Mouse (Mus musculus): ENCODE data around the gene Mrps33. TPM values are rescaled to one million over a fixed set of nuclear protein-coding genes. Genes with fewer than 3 reads are reported as not detected.

Gene Mrps33
- polyA plus RNA-seq, 1 experiment from 2014 or later, result 231 TPM

DNA sequence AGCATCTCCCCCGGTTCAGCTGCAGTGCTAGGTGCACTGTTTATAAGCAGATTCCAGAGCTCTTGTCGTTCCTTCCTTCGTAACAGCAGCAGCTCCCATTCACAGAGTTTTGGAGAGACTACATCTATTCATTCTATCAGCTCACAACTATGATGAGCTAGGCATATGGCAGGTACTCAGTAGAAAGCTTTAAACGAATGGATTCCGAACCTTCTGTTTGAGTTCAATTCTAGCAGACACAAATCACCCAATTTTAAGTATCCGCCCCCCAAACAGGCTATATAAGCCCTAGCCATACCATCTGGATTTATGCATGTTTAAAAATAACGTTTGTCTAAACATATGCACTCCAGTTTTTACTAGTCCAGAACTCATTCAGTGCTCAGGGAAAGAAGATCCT, 9.8 kb downstream of the Mrps33 start:
- no peak for ATAC-seq (ENCODE audit: low FRiP score, low read depth)
- Histone ChIP-seq H3K36me3 (peaks cover 33% of the 10 kb centered on the region), H3K9me3 (0 out of 2 replicates have a peak, but pooled peaks cover 5% of the 10 kb centered on the region), H3K27ac (replicated peaks) (no peak overlapping the region), H3K27me3 (no peaks in the 10 kb centered on the region), H3K4me3 (no peak overlapping the region), H3K4me1 (0 out of 2 replicates have a peak, but pooled peaks cover under 1% of the 10 kb centered on the region), H3K4me2 (replicated peaks) (no peak overlapping the region), H3K9ac (replicated peaks) (no peak overlapping the region)
- WGBS, result 94% methylated on average over 7 of the region's 7 CpGs

DNA sequence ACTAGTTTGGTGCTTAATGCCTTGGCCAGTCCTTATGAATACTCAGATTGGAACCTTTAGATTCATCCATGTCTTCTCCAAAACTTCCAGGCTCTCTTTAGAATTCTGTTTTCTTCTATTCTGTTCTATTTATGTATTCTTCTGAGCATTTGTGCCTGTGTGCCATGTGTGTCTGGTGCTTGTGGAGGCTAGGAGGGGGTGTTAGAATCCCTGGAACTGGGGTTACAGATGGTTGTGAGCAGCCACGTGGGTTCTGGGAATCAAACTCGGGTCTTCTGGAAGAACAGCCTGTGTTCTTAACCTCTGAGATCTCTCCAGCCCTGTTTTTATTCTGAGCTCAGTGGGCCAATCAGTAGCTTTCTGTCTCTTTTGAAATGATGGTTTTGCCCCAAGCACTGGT, 13.7 kb downstream of the Mrps33 start:
- Histone ChIP-seq H3K4me3 (no peak overlapping the region), H3K36me3 (peaks cover 17% of the 10 kb centered on the region), H3K4me1 (no peaks in the 10 kb centered on the region), H3K27me3 (no peaks in the 10 kb centered on the region), H3K27ac (replicated peaks) (no peak overlapping the region), H3K9me3 (0 out of 2 replicates have a peak, but pooled peaks cover 5% of the 10 kb centered on the region), H3K4me2 (replicated peaks) (no peak overlapping the region), H3K9ac (replicated peaks) (no peak overlapping the region)
- WGBS, result 76% methylated on average over 2 of the region's 2 CpGs
- no peak for ATAC-seq (ENCODE audit: low FRiP score, low read depth)

DNA sequence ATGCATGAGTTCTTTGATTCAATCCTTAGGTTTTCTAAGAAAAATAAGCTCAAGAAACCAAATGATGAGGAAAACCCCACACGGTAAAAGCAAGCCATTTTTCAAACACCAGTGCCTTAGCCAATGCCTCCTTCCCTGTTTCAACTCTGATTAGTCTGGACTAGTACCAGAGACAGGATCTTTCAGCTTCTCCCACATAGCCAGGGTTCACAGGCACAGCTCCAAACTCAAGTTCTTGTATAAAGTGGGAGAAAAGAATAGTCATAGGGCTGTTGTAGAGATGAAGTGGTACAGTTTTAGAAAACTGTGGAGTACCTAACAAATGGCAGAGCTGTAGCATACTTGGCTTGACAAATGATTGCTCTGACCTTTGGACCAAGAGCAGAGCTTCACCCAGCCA, 14.6 kb downstream of the Mrps33 start:
- H3K27me3 ChIP-seq, result no peaks in the 10 kb centered on the region
- no peak overlapping the region for H3K4me3 ChIP-seq
- no peaks in the 10 kb centered on the region for H3K4me1 ChIP-seq
- H3K27ac ChIP-seq (replicated peaks), result no peak overlapping the region
- H3K9ac ChIP-seq (replicated peaks), result no peak overlapping the region
- H3K9me3 ChIP-seq, result 0 out of 2 replicates have a peak, but pooled peaks cover 5% of the 10 kb centered on the region
- 85% methylated on average over 1 of the region's 1 CpGs for WGBS
- H3K36me3 ChIP-seq, result peaks cover 14% of the 10 kb centered on the region
- no peak for ATAC-seq (ENCODE audit: low FRiP score, low read depth)
- H3K4me2 ChIP-seq (replicated peaks), result no peak overlapping the region

DNA sequence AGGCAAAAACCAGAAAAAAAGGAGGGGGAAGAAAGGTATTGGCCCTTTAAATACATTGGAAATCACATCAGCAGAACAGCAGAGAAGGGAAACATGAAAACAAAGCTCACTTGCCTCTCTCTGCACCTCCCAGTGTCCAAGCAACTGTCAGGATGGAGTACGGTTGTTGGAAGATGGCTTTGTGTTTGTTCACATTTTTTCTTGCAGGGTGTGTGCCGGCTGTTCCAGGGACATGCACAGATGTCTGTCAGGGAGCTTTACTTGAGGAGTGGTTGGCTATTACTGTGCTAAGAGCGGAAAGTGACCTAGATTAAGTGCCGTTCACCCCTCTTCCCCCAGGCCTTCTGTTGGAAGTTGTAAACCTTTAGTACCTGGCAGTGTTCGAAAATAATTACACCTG, 19.0 kb downstream of the Mrps33 start:
- no peaks in the 10 kb centered on the region for H3K9me3 ChIP-seq
- H3K27me3 ChIP-seq, result no peaks in the 10 kb centered on the region
- H3K36me3 ChIP-seq, result no peaks in the 10 kb centered on the region
- no peak overlapping the region for H3K4me3 ChIP-seq
- ATAC-seq (ENCODE audit: low FRiP score, low read depth), result no peak
- H3K4me1 ChIP-seq, result peaks cover 7% of the 10 kb centered on the region
- H3K9ac ChIP-seq (replicated peaks), result no peak overlapping the region
- WGBS, result 72% methylated on average over 5 of the region's 5 CpGs
- H3K27ac ChIP-seq (replicated peaks), result no peak overlapping the region
- no peak overlapping the region for H3K4me2 ChIP-seq (replicated peaks)

DNA sequence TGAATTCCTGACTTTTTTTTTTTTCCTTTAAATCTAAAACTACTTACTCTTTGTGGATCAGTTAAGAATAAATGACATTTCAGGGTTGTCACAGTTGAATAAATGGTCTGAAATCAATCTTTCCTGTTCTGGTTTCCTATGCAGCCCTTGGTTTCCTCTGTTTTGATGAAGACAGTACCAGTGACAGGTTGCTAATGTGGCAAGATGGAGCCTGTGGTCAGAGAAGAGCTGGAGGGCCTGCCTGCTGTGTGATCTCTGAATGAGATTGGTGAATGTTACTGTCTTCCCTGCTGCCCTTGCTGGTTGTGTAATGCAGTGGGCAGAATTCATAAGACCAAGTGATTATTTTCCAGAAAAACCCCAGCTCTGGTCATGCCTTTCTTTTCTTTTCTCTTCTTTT, 22.4 kb downstream of the Mrps33 start:
- no peak overlapping the region for H3K9ac ChIP-seq (replicated peaks)
- ATAC-seq (ENCODE audit: low FRiP score, low read depth), result no peak
- no peak overlapping the region for H3K27ac ChIP-seq (replicated peaks)
- peaks cover 4% of the 10 kb centered on the region; the same call in 1 of the 2 replicates for H3K27me3 ChIP-seq
- no peak overlapping the region for H3K4me3 ChIP-seq
- H3K4me1 ChIP-seq, result peaks cover 7% of the 10 kb centered on the region
- no peaks in the 10 kb centered on the region for H3K36me3 ChIP-seq
- no peak overlapping the region for H3K4me2 ChIP-seq (replicated peaks)
- no peaks in the 10 kb centered on the region for H3K9me3 ChIP-seq

DNA sequence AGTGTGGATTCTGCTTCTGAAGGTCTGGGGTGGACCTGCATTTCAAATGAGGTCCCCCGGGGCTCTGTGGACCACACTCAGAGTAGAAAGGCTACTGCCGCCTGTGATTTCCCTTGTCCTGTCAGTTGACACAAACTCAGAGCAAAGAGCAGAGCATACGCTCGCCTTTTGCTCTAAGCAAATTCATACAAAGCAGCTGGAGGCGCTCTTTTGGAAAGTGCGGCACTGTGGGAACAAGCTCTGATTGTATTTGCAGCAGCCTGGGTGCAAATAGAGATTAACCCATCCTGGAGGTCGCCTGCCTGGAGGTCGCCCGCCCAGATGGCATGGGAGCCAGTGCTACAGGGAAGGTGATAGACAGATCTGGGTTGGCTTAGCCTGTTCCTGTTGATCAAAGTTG, 23.0 kb downstream of the Mrps33 start:
- Histone ChIP-seq H3K4me2 (replicated peaks) (0 out of 2 replicates have a peak overlapping the region, but pooled peaks have one; percentile 12), H3K36me3 (no peaks in the 10 kb centered on the region), H3K4me1 (peaks cover 7% of the 10 kb centered on the region), H3K9ac (replicated peaks) (no peak overlapping the region), H3K4me3 (no peak overlapping the region), H3K27me3 (peaks cover 4% of the 10 kb centered on the region; the same call in 1 of the 2 replicates), H3K9me3 (no peaks in the 10 kb centered on the region), H3K27ac (replicated peaks) (peak overlapping the region; percentile 54)
- ATAC-seq (ENCODE audit: low FRiP score, low read depth), result peak; percentile 86
- WGBS, result 3% methylated on average over 9 of the region's 9 CpGs

DNA sequence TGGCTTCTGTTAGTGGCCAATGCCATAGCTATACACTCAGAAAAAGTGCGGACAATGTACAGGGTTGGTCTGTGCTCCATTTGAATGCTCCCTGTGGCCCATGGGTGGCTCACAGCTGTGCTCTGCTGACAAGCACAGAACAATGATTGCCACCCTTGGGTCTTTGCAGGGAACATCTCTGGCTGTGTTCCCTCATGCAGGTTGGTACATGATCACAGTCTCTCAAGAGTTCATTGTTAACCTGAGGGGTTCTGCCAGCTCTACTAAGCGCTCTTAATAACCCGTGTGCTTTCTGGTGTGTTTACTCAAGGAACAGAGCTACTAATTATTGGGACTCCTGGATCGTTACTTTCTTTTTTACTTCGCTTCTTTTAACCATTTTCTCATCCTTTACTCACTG, 24.8 kb downstream of the Mrps33 start:
- Histone ChIP-seq H3K27me3 (peaks cover 4% of the 10 kb centered on the region; the same call in 1 of the 2 replicates), H3K27ac (replicated peaks) (no peak overlapping the region), H3K4me3 (no peak overlapping the region), H3K9me3 (no peaks in the 10 kb centered on the region), H3K4me2 (replicated peaks) (no peak overlapping the region), H3K36me3 (no peaks in the 10 kb centered on the region), H3K9ac (replicated peaks) (no peak overlapping the region), H3K4me1 (peaks cover 11% of the 10 kb centered on the region)
- ATAC-seq (ENCODE audit: low FRiP score, low read depth), result no peak
- WGBS, result 81% methylated on average over 5 of the region's 5 CpGs

DNA sequence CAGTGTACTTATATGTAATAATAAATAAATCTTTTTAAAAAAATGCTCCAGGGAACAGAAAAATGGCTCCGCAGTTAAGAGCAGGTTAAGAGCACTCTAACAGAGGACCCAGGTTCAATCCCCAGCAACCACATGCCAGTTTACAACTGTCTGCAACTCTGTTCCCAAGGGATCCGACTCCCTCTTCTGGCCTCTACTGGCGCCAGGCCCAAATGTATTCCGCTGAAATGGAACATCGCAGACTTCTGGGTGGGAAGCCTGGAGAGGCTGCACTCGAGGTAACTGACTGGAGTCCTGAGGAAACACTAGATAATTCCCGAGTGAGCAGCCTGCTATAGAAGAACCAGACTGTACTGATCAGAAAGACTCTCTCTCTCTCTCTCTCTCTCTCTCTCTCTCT, 27.3 kb downstream of the Mrps33 start:
- 70% methylated on average over 7 of the region's 7 CpGs for WGBS
- Histone ChIP-seq H3K9ac (replicated peaks) (no peak overlapping the region), H3K27ac (replicated peaks) (no peak overlapping the region), H3K27me3 (peaks cover 9% of the 10 kb centered on the region), H3K9me3 (no peaks in the 10 kb centered on the region), H3K36me3 (no peaks in the 10 kb centered on the region), H3K4me2 (replicated peaks) (no peak overlapping the region), H3K4me1 (peaks cover 15% of the 10 kb centered on the region), H3K4me3 (no peak overlapping the region)
- ATAC-seq (ENCODE audit: low FRiP score, low read depth), result no peak

DNA sequence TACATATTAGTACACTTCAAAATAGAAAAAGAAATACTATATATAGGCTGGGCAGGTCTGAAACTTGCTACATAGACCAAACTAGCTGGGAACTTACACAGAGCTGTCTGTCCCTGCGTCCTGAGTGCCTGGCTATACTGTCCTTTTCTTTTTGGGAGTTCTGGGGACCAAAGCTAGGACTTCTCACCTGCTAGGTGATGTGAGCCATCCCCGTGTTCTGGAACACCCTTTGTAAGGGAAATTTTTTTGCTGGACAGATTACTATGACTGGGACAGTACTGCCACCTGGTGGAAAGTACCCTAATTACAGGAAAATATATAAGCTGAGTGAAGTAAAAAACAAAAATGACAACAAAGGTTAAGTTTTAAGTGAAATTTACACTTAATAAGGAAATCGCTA, 28.2 kb downstream of the Mrps33 start:
- Histone ChIP-seq H3K4me2 (replicated peaks) (no peak overlapping the region), H3K36me3 (no peaks in the 10 kb centered on the region), H3K9ac (replicated peaks) (no peak overlapping the region), H3K9me3 (no peaks in the 10 kb centered on the region), H3K27me3 (peaks cover 9% of the 10 kb centered on the region), H3K27ac (replicated peaks) (no peak overlapping the region), H3K4me3 (no peak overlapping the region), H3K4me1 (peaks cover 9% of the 10 kb centered on the region)
- no peak for ATAC-seq (ENCODE audit: low FRiP score, low read depth)
- WGBS, result 29% methylated on average over 3 of the region's 3 CpGs

DNA sequence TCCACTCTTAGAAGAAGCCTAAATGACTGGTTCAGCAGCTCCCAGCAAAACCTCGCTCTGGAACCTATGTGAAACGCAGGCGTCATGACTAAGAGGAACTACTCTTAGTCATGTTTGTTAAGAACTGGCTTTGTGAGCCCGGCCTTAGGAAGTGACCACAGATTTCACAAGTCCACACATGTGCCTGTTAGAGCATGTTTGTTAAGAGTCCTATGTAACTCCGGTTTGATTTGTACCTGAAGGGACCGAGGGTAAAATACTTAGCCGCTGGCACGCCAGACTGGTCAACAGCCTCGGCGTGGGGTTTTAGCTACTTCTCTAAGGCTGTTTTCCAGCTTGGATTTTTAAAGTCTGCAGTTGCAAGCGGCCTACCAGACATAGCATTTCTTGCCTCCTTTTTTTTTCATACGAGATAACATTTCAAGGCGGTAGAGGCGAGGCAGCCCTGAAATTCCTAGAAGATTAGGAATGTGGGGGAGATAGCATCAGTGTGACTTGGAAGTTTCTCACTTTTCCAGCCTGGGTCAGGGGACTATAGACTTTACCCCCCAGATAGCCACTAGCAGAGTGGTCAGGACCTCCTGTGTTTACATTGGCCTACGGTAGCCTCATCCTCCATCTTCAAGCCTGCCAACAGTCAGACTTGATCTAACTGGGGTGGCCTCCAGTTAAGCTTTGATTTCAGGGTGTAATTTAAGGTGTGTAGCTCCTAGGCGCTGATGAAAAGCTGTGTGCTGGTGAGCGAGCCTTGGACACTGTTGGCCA, 28.8 kb downstream of the Mrps33 start:
- Histone ChIP-seq H3K4me3 (no peak overlapping the region), H3K27ac (replicated peaks) (0 out of 2 replicates have a peak overlapping the region, but pooled peaks have one; percentile 25), H3K27me3 (peaks cover 9% of the 10 kb centered on the region), H3K4me2 (replicated peaks) (no peak overlapping the region), H3K9me3 (no peaks in the 10 kb centered on the region), H3K9ac (replicated peaks) (no peak overlapping the region), H3K36me3 (no peaks in the 10 kb centered on the region), H3K4me1 (peaks cover 8% of the 10 kb centered on the region)
- WGBS, result 50% methylated on average over 17 of the region's 17 CpGs
- ATAC-seq (ENCODE audit: low FRiP score, low read depth), result no peak

DNA sequence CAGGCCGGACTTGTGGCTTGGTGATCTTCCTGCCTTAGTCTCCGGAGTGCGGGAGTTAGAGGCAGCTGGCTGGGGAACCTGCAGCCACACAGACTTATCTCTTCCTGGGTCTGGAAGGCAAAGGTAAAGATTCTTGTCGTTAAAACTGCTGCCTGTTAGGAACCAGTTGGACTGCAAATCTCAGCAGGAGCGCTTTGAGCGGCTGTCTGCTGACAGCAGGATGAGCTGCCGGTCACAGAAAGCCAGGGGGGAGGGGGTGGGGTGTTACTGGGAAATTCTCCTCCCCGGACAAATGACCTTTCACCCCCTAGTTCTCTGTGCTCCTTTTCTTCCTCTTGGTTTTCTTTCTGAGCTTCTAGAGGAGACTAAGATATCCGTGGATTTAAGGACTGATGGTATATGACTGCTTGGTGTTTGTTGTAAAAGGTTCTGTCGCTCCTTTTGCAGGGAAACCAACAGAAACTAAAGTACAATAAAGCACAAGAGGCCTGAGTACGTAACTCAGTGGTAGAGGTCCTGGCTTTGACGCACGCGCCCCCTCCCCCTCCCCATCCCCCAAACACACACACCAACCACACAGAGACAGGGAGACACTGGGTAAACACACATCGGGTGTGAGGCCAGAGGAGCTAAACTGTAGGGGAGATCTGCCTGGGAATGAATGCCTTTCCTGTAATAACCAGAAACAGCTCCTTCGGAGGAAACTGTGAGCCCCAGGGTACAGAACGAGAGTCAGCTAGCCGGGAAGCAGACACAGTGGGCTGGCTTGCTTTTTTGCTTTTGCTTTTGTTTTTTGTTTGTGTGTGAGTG, 29.7 kb downstream of the Mrps33 start:
- H3K4me1 ChIP-seq, result peaks cover 8% of the 10 kb centered on the region
- no peaks in the 10 kb centered on the region for H3K36me3 ChIP-seq
- no peak overlapping the region; the same call in 1 of the 2 replicates for H3K9ac ChIP-seq (replicated peaks)
- ATAC-seq (ENCODE audit: low FRiP score, low read depth), result peak; percentile 74; the same call in 1 of the 2 replicates
- peaks cover 9% of the 10 kb centered on the region for H3K27me3 ChIP-seq
- peak overlapping the region; percentile 19 for H3K4me3 ChIP-seq
- peak overlapping the region; percentile 12 for H3K27ac ChIP-seq (replicated peaks)
- WGBS, result 3% methylated on average over 18 of the region's 18 CpGs
- H3K4me2 ChIP-seq (replicated peaks), result peak overlapping the region; percentile 48
- H3K9me3 ChIP-seq, result no peaks in the 10 kb centered on the region

DNA sequence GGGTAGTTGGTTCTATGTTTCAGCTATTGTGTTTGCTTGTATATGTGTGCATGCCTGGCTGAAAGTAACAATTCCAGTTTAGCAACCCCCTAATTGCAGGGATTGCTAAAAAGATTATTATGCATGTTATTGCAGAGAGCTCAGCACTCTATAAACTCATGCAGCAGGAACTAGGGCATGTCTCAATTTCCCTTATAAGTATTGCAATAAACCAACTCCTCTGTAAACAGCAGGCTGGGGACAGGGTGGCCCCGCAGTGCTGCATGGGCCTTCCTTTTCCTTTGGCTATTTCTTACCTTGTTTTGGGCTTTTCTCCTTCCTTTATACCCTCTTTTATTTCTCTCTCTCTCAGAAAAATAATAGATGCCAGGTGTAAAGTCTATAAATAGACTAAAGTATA, 32.3 kb downstream of the Mrps33 start:
- 84% methylated on average over 1 of the region's 1 CpGs for WGBS
- H3K4me1 ChIP-seq, result peaks cover 8% of the 10 kb centered on the region
- no peak for ATAC-seq (ENCODE audit: low FRiP score, low read depth)

More for the DNA sequence above, 32.3 kb downstream of the Mrps33 start:
- no peak overlapping the region for H3K9ac ChIP-seq (replicated peaks)
- H3K4me2 ChIP-seq (replicated peaks), result no peak overlapping the region
- H3K36me3 ChIP-seq, result no peaks in the 10 kb centered on the region
- no peak overlapping the region for H3K4me3 ChIP-seq
- peaks cover 5% of the 10 kb centered on the region; the same call in 1 of the 2 replicates for H3K27me3 ChIP-seq
- no peak overlapping the region for H3K27ac ChIP-seq (replicated peaks)
- H3K9me3 ChIP-seq, result no peaks in the 10 kb centered on the region

All from midbrain, embryonic 12.5 days (tissue).